Mouse (Mus musculus): ENCODE results near the gene Psmc2. TPM values are rescaled to one million over a fixed set of nuclear protein-coding genes. Genes with fewer than 3 reads are reported as not detected.

Gene Psmc2
- total and polyA plus RNA-seq, 3 experiments: 297 to 356 (median 316) TPM

Other genes starting within 250 kb of the Psmc2 start
- gene Lrrc17, start 241.7 kb upstream of the Psmc2 start, total RNA-seq (2012; rRNA removed): not detected in 2 replicates
- gene Lrrc17, start 241.7 kb upstream of the Psmc2 start, polyA plus RNA-seq (2012; ENCODE audit: insufficient read depth in 1 of 2, insufficient read length in 2 of 2, low read depth in 1 of 2, low replicate concordance in 2 of 2, missing spikeins in 1 of 2): not detected
- 0.13 and 0.23 TPM in 2 replicates for gene Fbxl13, start 139.6 kb upstream of the Psmc2 start, total RNA-seq (2012; rRNA removed)
- under 1 TPM in 1 of 2 experiments, not detected in 1; 0.13 TPM for gene Fbxl13, start 139.6 kb upstream of the Psmc2 start, polyA plus RNA-seq (2012; ENCODE audit: insufficient read depth in 1 of 2, insufficient read length in 2 of 2, low read depth in 1 of 2, low replicate concordance in 2 of 2, missing spikeins in 1 of 2)
- 57.5 and 60.4 TPM in 2 replicates for gene Armc10, start 139.5 kb upstream of the Psmc2 start, total RNA-seq (2012; rRNA removed)
- gene Armc10, start 139.5 kb upstream of the Psmc2 start, polyA plus RNA-seq (2012; ENCODE audit: insufficient read depth in 1 of 2, insufficient read length in 2 of 2, low read depth in 1 of 2, low replicate concordance in 2 of 2, missing spikeins in 1 of 2): 100 to 1,000 TPM in 1 of 2 experiments, 10 to 100 TPM in 1; 52.2 to 152 TPM
- gene Napepld, start 83.9 kb upstream of the Psmc2 start, total RNA-seq (2012; rRNA removed): 1.5 and 1.9 TPM in 2 replicates
- gene Napepld, start 83.9 kb upstream of the Psmc2 start, polyA plus RNA-seq (2012; ENCODE audit: insufficient read depth in 1 of 2, insufficient read length in 2 of 2, low read depth in 1 of 2, low replicate concordance in 2 of 2, missing spikeins in 1 of 2): 1 to 10 TPM in 1 of 2 experiments, not detected in 1; 3.0 TPM
- 162 and 169 TPM in 2 replicates for gene Pmpcb, start 48.1 kb upstream of the Psmc2 start, total RNA-seq (2012; rRNA removed)
- 100 to 1,000 TPM; 172 to 265 TPM for gene Pmpcb, start 48.1 kb upstream of the Psmc2 start, polyA plus RNA-seq (2012; ENCODE audit: insufficient read depth in 1 of 2, insufficient read length in 2 of 2, low read depth in 1 of 2, low replicate concordance in 2 of 2, missing spikeins in 1 of 2)
- gene Dnajc2, start within 50 bp of the Psmc2 start, total RNA-seq (2012; rRNA removed): 197 and 211 TPM in 2 replicates
- 100 to 1,000 TPM in 1 of 2 experiments, 10 to 100 TPM in 1; 64.7 to 199 TPM for gene Dnajc2, start within 50 bp of the Psmc2 start, polyA plus RNA-seq (2012; ENCODE audit: insufficient read depth in 1 of 2, insufficient read length in 2 of 2, low read depth in 1 of 2, low replicate concordance in 2 of 2, missing spikeins in 1 of 2)
- gene Slc26a5, start 80.3 kb downstream of the Psmc2 start, total RNA-seq (2012; rRNA removed): not detected in 2 replicates
- gene Slc26a5, start 80.3 kb downstream of the Psmc2 start, polyA plus RNA-seq (2012; ENCODE audit: insufficient read depth in 1 of 2, insufficient read length in 2 of 2, low read depth in 1 of 2, low replicate concordance in 2 of 2, missing spikeins in 1 of 2): not detected

All from MEL (cell line).